Mouse (Mus musculus) lung, embryonic 16.5 days (tissue): Measurements from ENCODE around the gene Gm3002. TPM values are rescaled to one million over a fixed set of nuclear protein-coding genes. Genes with fewer than 3 reads are reported as not detected.
"Not testable (repeated sequence)": the region's sequence is repeated elsewhere in the genome, so short reads cannot be mapped to it uniquely, and the experiment has no call there.

ENCODE experiments used
- ATAC-seq: fragments of 200-750 bp; cut with Nextera tagmentation; 2 replicates; pipeline ENCODE4 v1.8.0; 2017; ENCODE audit warnings: low read depth, mild to moderate bottlenecking, moderate library complexity
- H3K27ac ChIP-seq: fragments of 300-500 bp; sonication (generic); 2 replicates; pipeline ENCODE4 v1.5.1; 2014; ENCODE audit warnings: mild to moderate bottlenecking, control low read depth, low read length
- H3K27me3 ChIP-seq: fragments of 300-500 bp; sonication (generic); 2 replicates; pipeline ENCODE4 v1.6.1; 2014; ENCODE audit warnings: low read depth, low read length, mixed read lengths; ENCODE audit not compliant: control insufficient read depth, insufficient read depth
- H3K36me3 ChIP-seq: fragments of 300-500 bp; sonication (generic); 2 replicates; pipeline ENCODE4 v1.6.1; 2014; ENCODE audit warnings: low read length; ENCODE audit not compliant: control insufficient read depth, insufficient read depth
- H3K4me1 ChIP-seq: fragments of 300-500 bp; sonication (generic); replicated peaks from 2 replicates; pipeline ENCODE4 v1.6.1; 2014; ENCODE audit warnings: low read length, mixed read lengths; ENCODE audit not compliant: control insufficient read depth, insufficient read depth
- H3K4me2 ChIP-seq: fragments of 300-500 bp; sonication (generic); 2 replicates; pipeline ENCODE4 v1.6.1; 2014; ENCODE audit warnings: low read depth, low read length, control low read depth
- H3K4me3 ChIP-seq: fragments of 300-500 bp; sonication (generic); 2 replicates; pipeline ENCODE4 v1.5.1; 2014; ENCODE audit warnings: mild to moderate bottlenecking, low read length, control low read depth
- H3K9ac ChIP-seq: fragments of 300-500 bp; sonication (generic); 2 replicates; pipeline ENCODE4 v1.6.1; 2014; ENCODE audit warnings: low read length, control low read depth
- H3K9me3 ChIP-seq: fragments of 300-500 bp; sonication (generic); 2 replicates; pipeline ENCODE4 v1.6.1; 2016; ENCODE audit warnings: low read length; ENCODE audit not compliant: control insufficient read depth
- WGBS: fragments of 180-500 bp; shearing (Covaris S2); extraction: QIAGEN DNeasy Blood & Tissue Kit; methylation state at CpG from one replicate; pipeline ENCODE4 v1.1.7; 2014; 5-methylcytosine and 5-hydroxymethylcytosine counted together
- polyA plus RNA-seq: library from polyadenylated mRNA; unstranded; fragments of >200 nt; fragmentation: Nextera tagmentation; extraction: Ambion mirVana; gene quantifications from 2 replicates; pipeline ENCODE4 v1.2.1, GENCODE M21; 2015

Gene Gm3002
- 0.26 TPM in 2 replicates for polyA plus RNA-seq

DNA sequence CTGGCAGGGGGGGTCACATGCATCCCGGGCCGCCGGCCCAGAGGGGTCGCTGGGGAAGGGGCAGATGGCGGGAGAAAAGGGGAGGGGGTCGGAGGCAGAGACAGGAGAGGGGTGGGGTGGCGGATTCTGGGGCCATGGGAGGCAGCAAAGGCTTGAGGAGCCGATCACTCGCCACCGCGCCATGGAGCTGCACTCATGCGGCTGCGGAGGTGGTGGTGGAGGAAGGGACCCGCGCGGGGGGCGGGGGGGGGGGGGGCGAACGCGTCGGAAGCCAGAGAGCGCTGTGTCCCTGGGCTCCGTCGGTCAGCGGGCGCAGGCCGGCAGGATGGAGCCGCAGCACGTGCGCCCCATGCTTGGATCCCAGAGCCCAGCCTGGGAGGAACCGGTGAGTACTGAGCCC, at the start of gene Gm3002:
TSS of gene Gm3002 (plus strand) at position 301 of the 400 bp plus-strand sequence.
- H3K27ac ChIP-seq, H3K36me3 ChIP-seq, H3K4me3 ChIP-seq, H3K4me2 ChIP-seq, H3K27me3 ChIP-seq, H3K9ac ChIP-seq, ATAC-seq, H3K4me1 ChIP-seq, H3K9me3 ChIP-seq: not testable (repeated sequence)
- WGBS, result no CpG with 5 or more reads among the region's 31 CpGs

DNA sequence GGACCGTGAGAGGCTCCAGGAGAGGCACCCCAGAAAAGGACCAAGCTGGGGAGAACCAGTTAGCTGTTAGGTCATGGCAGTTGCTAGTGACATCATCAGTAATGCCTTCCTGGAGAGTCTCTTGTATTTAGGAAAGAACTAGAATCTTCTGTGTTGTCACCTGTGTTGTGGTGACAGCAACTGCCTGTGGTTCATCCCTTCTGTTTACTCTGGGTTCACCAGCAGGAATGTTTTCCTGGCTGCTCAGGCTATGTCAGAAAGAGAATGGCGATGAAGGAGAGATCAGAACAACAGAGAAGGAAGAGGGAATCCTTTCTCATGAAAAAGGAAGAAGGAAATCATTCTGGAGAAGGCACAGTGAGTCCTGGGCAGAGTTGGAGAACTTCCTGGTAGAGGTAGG, 36.1 kb downstream of the Gm3002 start, which contains the start of gene Gm3033:
TSS of gene Gm3033 (plus strand) at position 301 of the 400 bp plus-strand sequence.
- H3K4me2 ChIP-seq, H3K36me3 ChIP-seq, ATAC-seq, H3K9ac ChIP-seq, H3K27ac ChIP-seq, H3K4me3 ChIP-seq, H3K27me3 ChIP-seq, H3K4me1 ChIP-seq, H3K9me3 ChIP-seq: not testable (repeated sequence)
- WGBS, result no CpG with 5 or more reads among the region's 2 CpGs

DNA sequence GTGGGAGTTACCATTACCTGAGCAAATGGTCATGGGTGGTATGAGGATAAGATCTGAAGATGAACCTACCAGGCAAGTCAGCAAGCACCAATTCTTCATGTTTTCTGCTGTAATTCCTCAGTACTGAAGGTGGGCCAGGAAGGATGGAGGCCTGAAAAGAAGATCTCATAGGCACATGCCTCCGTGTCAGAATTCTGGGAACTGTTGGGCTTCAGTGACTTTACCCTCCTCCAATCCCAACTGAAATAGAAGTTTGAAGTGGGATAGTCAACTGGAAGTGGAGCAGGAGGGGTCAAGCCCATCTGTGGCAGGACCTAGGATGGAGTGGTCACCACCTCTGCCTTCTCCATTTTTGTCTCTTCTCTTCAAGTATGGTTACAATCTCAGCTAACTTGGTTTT, 74.0 kb downstream of the Gm3002 start, which contains the start of gene Gm2916:
TSS of gene Gm2916 (plus strand) at position 301 of the 400 bp plus-strand sequence.
- no CpG with 5 or more reads among the region's 1 CpGs for WGBS

DNA sequence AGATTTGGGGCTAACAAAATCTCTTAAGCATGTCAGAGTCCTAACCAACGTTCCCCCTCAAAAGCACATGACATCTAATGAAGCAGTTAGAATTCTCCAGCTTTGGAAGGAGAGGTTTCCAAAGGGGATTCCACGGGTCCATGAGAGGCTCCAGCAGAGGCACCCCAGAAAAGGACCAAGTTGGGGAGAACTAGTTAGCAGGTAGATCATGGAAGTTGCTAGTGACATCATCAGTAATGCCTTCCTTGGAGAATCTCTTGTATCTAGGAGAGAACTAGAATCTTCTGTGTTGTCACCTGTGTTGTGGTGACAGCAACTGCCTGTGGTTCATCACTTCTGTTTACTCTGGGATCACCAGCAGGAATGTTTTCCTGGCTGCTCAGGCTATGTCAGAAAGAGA, 121.6 kb downstream of the Gm3002 start, which contains the start of gene Gm3029:
TSS of gene Gm3029 (plus strand) at position 301 of the 400 bp plus-strand sequence.
- not testable (repeated sequence) for H3K9me3 ChIP-seq, H3K4me1 ChIP-seq, H3K4me3 ChIP-seq, H3K9ac ChIP-seq, H3K4me2 ChIP-seq, H3K36me3 ChIP-seq, H3K27ac ChIP-seq, H3K27me3 ChIP-seq, ATAC-seq
- no CpG with 5 or more reads among the region's 2 CpGs for WGBS

More for the DNA sequence above, 74.0 kb downstream of the Gm3002 start, which contains the start of gene Gm2916:
- not testable (repeated sequence) for ATAC-seq, H3K9ac ChIP-seq, H3K27ac ChIP-seq, H3K4me1 ChIP-seq, H3K27me3 ChIP-seq, H3K9me3 ChIP-seq, H3K4me2 ChIP-seq, H3K36me3 ChIP-seq, H3K4me3 ChIP-seq

DNA sequence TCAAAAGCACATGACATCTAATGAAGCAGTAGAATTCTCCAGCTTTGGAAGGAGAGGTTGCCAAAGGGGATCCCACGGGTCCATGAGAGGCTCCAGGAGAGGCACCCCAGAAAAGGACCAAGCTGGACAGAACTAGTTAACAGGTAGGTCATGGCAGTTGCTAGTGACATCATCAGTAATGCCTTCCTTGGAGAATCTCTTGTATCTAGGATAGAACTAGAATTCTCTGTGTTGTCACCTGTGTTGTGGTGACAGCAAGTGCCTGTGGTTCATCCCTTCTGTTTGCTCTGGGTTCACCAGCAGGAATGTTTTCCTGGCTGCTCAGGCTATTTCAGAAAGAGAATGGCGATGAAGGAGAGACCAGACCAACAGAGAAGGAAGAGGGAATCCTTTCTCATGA, 153.4 kb downstream of the Gm3002 start, which contains the start of gene Gm3095:
TSS of gene Gm3095 (plus strand) at position 301 of the 400 bp plus-strand sequence.
- H3K27ac ChIP-seq, H3K9me3 ChIP-seq, H3K4me3 ChIP-seq, ATAC-seq, H3K4me1 ChIP-seq, H3K27me3 ChIP-seq, H3K9ac ChIP-seq, H3K4me2 ChIP-seq, H3K36me3 ChIP-seq: not testable (repeated sequence)
- no CpG with 5 or more reads among the region's 2 CpGs for WGBS

DNA sequence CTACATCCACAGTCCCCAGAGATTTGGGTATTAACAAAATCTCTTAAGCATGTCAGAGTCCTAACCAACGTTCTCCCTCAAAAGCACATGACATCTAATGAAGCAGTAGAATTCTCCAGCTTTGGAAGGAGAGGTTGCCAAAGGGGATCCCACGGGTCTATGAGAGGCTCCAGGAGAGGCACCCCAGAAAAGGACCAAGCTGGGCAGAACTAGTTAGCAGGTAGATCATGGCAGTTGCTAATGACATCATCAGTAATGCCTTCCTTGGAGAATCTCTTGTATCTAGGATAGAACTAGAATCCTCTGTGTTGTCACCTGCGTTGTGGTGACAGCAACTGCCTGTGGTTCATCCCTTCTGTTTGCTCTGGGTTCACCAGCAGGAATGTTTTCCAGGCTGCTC, 188.2 kb downstream of the Gm3002 start, which contains the start of gene Gm3099:
TSS of gene Gm3099 (plus strand) at position 301 of the 400 bp plus-strand sequence.
- WGBS, result 71% methylated on average over 1 of the region's 3 CpGs
- H3K9ac ChIP-seq, ATAC-seq, H3K27me3 ChIP-seq, H3K36me3 ChIP-seq, H3K4me1 ChIP-seq, H3K9me3 ChIP-seq, H3K4me2 ChIP-seq, H3K27ac ChIP-seq, H3K4me3 ChIP-seq: not testable (repeated sequence)

Other genes starting within 250 kb of the Gm3002 start
- gene Gm3012, start 175.6 kb upstream of the Gm3002 start, polyA plus RNA-seq, result not detected in 2 replicates
- gene Gm3020, start 158.0 kb upstream of the Gm3002 start, polyA plus RNA-seq, result 1.1 TPM in 2 replicates
- gene Gm3043, start 121.3 kb upstream of the Gm3002 start, polyA plus RNA-seq, result not detected in 2 replicates
- not detected in 2 replicates for gene Gm3033, start 36.2 kb downstream of the Gm3002 start, polyA plus RNA-seq
- not detected in 2 replicates for gene Gm2916, start 74.1 kb downstream of the Gm3002 start, polyA plus RNA-seq
- not detected in 2 replicates for gene Gm3029, start 121.7 kb downstream of the Gm3002 start, polyA plus RNA-seq
- not detected in 2 replicates for gene Gm3095, start 153.5 kb downstream of the Gm3002 start, polyA plus RNA-seq
- not detected in 2 replicates for gene Gm3099, start 188.3 kb downstream of the Gm3002 start, polyA plus RNA-seq
- gene Gm5796, start 213.9 kb downstream of the Gm3002 start, polyA plus RNA-seq, result not detected in 2 replicates